22 mouse cellular contexts compared by ENCODE assay signal in the genomic region with DNA sequence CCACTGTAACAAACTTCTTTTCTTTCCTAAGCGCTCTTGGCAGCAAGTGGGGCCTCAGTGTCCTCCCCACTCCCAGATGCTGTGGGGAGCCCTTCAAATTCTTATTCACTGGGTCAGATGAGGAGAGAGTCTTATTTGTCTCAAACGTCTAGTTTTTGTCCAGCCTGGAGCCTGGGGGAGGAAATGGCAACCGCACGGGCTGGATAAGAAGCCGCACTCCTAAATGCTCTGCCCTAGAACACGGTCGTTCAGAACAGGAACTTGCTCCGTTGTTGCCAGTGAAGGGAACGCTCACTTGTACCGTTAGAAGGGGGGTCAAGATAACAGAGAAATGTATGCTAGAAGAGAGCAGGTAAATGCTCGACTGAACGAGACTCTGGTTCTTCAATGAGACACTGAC. TPM values are rescaled to one million over a fixed set of nuclear protein-coding genes. Genes with fewer than 3 reads are reported as not detected.
A peak's percentile ranks its signal among the peaks of the same experiment; 100 is the strongest.
DNase-seq lines count a peak whose midpoint lies in the region; ATAC-seq and TF ChIP-seq lines count a peak whose summit lies in the region.
"Had no signal": no experiment of that assay in that cellular context is flagged by ENCODE, and none has a peak within 500 bp of the region (broad histone marks: within the 10 kb centered on the region; RNA-seq: fewer than 3 reads in every experiment).

No protein-coding gene starts in this region.

- no peak overlapping the region for H3K4me3 ChIP-seq in midbrain, postnatal 0 days (ENCODE audit: low read depth, low read length)
- H3K4me3 ChIP-seq in midbrain, embryonic 16.5 days (ENCODE audit: low read depth, low read length): no peak overlapping the region
- H3K4me3 ChIP-seq: embryonic facial prominence, embryonic 10.5 days; heart, embryonic 13.5 days; layer of hippocampus, adult 2 months; liver, embryonic 12.5 days; lung, embryonic 15.5 days had no signal

- no peaks in the 10 kb centered on the region for H3K36me3 ChIP-seq in midbrain, postnatal 0 days (ENCODE audit: insufficient read depth, low read length)
- no peaks in the 10 kb centered on the region for H3K36me3 ChIP-seq in midbrain, embryonic 16.5 days (ENCODE audit: control insufficient read depth, insufficient read depth, low read length)

- H3K4me1 ChIP-seq in midbrain, postnatal 0 days (ENCODE audit: insufficient read depth, low read length): no peaks in the 10 kb centered on the region
- no peaks in the 10 kb centered on the region for H3K4me1 ChIP-seq in midbrain, embryonic 16.5 days (ENCODE audit: control insufficient read depth, insufficient read depth, low read length)
- H3K4me1 ChIP-seq: embryonic facial prominence, embryonic 10.5 days; heart, embryonic 13.5 days; lung, embryonic 15.5 days had no signal

- H3K27ac ChIP-seq in midbrain, postnatal 0 days (ENCODE audit: low read depth, low read length): 0 out of 2 replicates have a peak overlapping the region, but pooled peaks have one; percentile 18
- H3K27ac ChIP-seq in midbrain, embryonic 16.5 days (ENCODE audit: low read length): no peak overlapping the region
- H3K27ac ChIP-seq: embryonic facial prominence, embryonic 10.5 days; heart, embryonic 13.5 days; layer of hippocampus, adult 2 months; liver, embryonic 12.5 days; lung, embryonic 15.5 days; macrophage had no signal

- H3K27me3 ChIP-seq in midbrain, postnatal 0 days (ENCODE audit: insufficient read depth, low read length): no peaks in the 10 kb centered on the region
- no peaks in the 10 kb centered on the region for H3K27me3 ChIP-seq in midbrain, embryonic 16.5 days (ENCODE audit: control insufficient read depth, insufficient read depth, low read depth, low read length)
- H3K27me3 ChIP-seq: heart, embryonic 13.5 days; liver, embryonic 12.5 days; lung, embryonic 15.5 days had no signal

- 84% methylated on average over 12 of the region's 12 CpGs for WGBS in midbrain, postnatal 0 days
- WGBS in midbrain, embryonic 16.5 days: 88% methylated on average over 12 of the region's 12 CpGs

- ATAC-seq in midbrain, postnatal 0 days (ENCODE audit: low FRiP score): no peak
- ATAC-seq in midbrain, embryonic 16.5 days: no peak
- 0 out of 2 replicates have a peak, but pooled peaks have one; percentile 36 for ATAC-seq in megakaryocyte, adult 5-6 weeks (ENCODE audit: poor library complexity, severe bottlenecking)
- ATAC-seq: liver, embryonic 12.5 days had no signal

- no peak overlapping the region for H3K9ac ChIP-seq in midbrain, postnatal 0 days (replicated peaks; ENCODE audit: low read length, poor library complexity, severe bottlenecking)
- H3K9ac ChIP-seq in midbrain, embryonic 16.5 days (ENCODE audit: low read depth, low read length): no peak overlapping the region
- H3K9ac ChIP-seq: heart, embryonic 13.5 days; liver, embryonic 12.5 days; lung, embryonic 15.5 days had no signal

- peak; percentile 20 for DNase-seq in gastrocnemius, adult 18-20 months (ENCODE audit: low spot score)
- DNase-seq in gastrocnemius, postnatal 10 days: no peak
- peak; percentile 15 for DNase-seq in midbrain, postnatal 0 days (ENCODE audit: low spot score)
- DNase-seq in lung, postnatal 25 days (ENCODE audit: low spot score): no peak
- DNase-seq in natural killer cell, adult 2 months (ENCODE audit: low spot score in 2 of 2): no peak
- DNase-seq: adrenal gland, adult 8-10 months; B cell, adult 2 months; cerebellum, postnatal 36 days; kidney, adult 18-20 months; kidney, postnatal 10 days; left cerebral cortex, postnatal 4 days; midbrain, embryonic 14.5 days; right cerebral cortex, postnatal 14 days; thymus, postnatal 36 days had no signal

- TF ChIP-seq CTCF in midbrain, postnatal 0 days (IDR thresholded peaks at IDR 0.05): no peak

- no peak overlapping the region for H3K4me2 ChIP-seq in midbrain, postnatal 0 days (ENCODE audit: low read depth, low read length, poor library complexity, severe bottlenecking)
- no peak overlapping the region for H3K4me2 ChIP-seq in midbrain, embryonic 16.5 days (ENCODE audit: low read length)
- H3K4me2 ChIP-seq: heart, embryonic 13.5 days; liver, embryonic 12.5 days; lung, embryonic 15.5 days had no signal

- H3K9me3 ChIP-seq in midbrain, postnatal 0 days (ENCODE audit: low read length): no peaks in the 10 kb centered on the region
- H3K9me3 ChIP-seq in midbrain, embryonic 16.5 days (replicated peaks; ENCODE audit: control insufficient read depth, low read length, poor library complexity, severe bottlenecking): no peaks in the 10 kb centered on the region
- H3K9me3 ChIP-seq: embryonic facial prominence, embryonic 10.5 days; heart, embryonic 13.5 days; liver, embryonic 12.5 days; lung, embryonic 15.5 days had no signal

RNA-seq across cellular contexts. Expression of a gene that starts 39.3 kb away (rescaled TPM):
- under 1 TPM in 1 of 2 experiments, not detected in 1; 0.14 TPM for total RNA-seq in gastrocnemius, adult 18-20 months (2021)
- 10 to 100 TPM; 11.7 to 12.5 TPM for total RNA-seq in gastrocnemius, postnatal 10 days (2021)
- 5.6 and 10.9 TPM in 2 replicates for total RNA-seq in midbrain, postnatal 0 days (2014; rRNA removed)
- 8.6 and 9.9 TPM in 2 replicates for polyA plus RNA-seq in midbrain, postnatal 0 days (2015; fragmentation: Nextera tagmentation; extraction: Ambion mirVana)
- 14.8 and 20.3 TPM in 2 replicates for polyA plus RNA-seq in midbrain, embryonic 16.5 days (2015; fragmentation: Nextera tagmentation; extraction: Ambion mirVana)
- total RNA-seq in megakaryocyte, adult 5-6 weeks (2015): 176 and 191 TPM in 2 replicates
- total RNA-seq in megakaryocyte, adult 5-6 weeks (2017): 126 and 128 TPM in 2 replicates

Comparison
In these comparisons a context has a peak if more than half of its experiments do, and no peak if none do; other contexts are left out.
1. DNase-seq: peak in gastrocnemius, adult 18-20 months (single experiment) and midbrain, postnatal 0 days (single experiment); none in gastrocnemius, postnatal 10 days (single experiment), lung, postnatal 25 days (single experiment) and natural killer cell, adult 2 months (0 of 2).